13 mouse cellular contexts compared by ENCODE assay signal in the genomic region with DNA sequence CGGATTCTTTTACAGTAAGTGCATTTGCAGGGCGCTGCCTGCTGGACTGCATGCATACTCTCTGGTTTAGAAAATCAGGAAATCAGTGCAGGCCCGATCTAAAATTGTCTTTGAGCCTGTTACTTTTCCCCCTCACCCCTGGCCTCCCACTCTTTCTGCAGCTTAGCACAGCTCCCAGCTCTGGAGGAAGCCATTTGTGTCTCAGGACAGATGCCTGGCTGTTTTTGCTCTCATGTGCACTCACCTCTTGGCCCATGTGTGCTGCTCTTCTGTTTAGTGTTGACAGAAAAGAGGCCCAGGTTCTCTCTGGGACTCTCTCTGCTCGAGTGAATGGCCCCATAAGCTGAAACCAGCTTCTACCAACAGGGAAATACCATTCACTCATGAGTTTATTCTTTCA. TPM values are rescaled to one million over a fixed set of nuclear protein-coding genes. Genes with fewer than 3 reads are reported as not detected.
DNase-seq lines count a peak whose midpoint lies in the region; ATAC-seq and TF ChIP-seq lines count a peak whose summit lies in the region.
"Had no signal": no experiment of that assay in that cellular context is flagged by ENCODE, and none has a peak within 500 bp of the region (broad histone marks: within the 10 kb centered on the region; RNA-seq: fewer than 3 reads in every experiment).

No protein-coding gene starts in this region.

- no peak for TF ChIP-seq POLR2A in brain, embryonic 14.5 days (IDR thresholded peaks at IDR 0.05; ENCODE audit: borderline replicate concordance, extremely low read depth, insufficient read depth, insufficient read length, poor library complexity, severe bottlenecking)

- no peak for TF ChIP-seq CTCF in brain, embryonic 14.5 days (IDR thresholded peaks at IDR 0.05; ENCODE audit: borderline replicate concordance, extremely low read depth, insufficient read depth, insufficient read length)

- 67% methylated on average over 4 of the region's 4 CpGs for whole genome bisulfite sequencing in hindbrain, embryonic 10.5 days
- whole genome bisulfite sequencing in hindbrain, embryonic 13.5 days = 68% methylated on average over 4 of the region's 4 CpGs
- 46% methylated on average over 4 of the region's 4 CpGs for WGBS in embryonic facial prominence, embryonic 11.5 days
- 36% methylated on average over 4 of the region's 4 CpGs for WGBS in limb, embryonic 12.5 days

- no peak for DNase-seq in hindbrain, embryonic 10.5 days (ENCODE audit: low spot score)
- peak; percentile 60 for DNase-seq in brain, embryonic 14.5 days (ENCODE audit: low read depth)
- DNase-seq in embryonic facial prominence, embryonic 11.5 days (ENCODE audit: low spot score) = no peak
- no peak for DNase-seq in natural killer cell, adult 2 months (ENCODE audit: low spot score in 2 of 2)
- no peak for DNase-seq in layer of hippocampus, adult 11-12 months (ENCODE audit: low spot score)
- DNase-seq: adrenal gland, postnatal 14 days; cerebellum, adult 11 months; heart, adult 2 months; right cerebral cortex, postnatal 4 days had no signal

- H3K4me2 ChIP-seq in hindbrain, embryonic 13.5 days = no peak overlapping the region
- no peak overlapping the region for H3K4me2 ChIP-seq in embryonic facial prominence, embryonic 11.5 days (ENCODE audit: low read depth, low read length)
- H3K4me2 ChIP-seq in limb, embryonic 12.5 days = no peak overlapping the region

- H3K27ac ChIP-seq in hindbrain, embryonic 10.5 days = peak overlapping the region; percentile 50; the same call in 1 of the 2 replicates
- H3K27ac ChIP-seq in hindbrain, embryonic 13.5 days = no peak overlapping the region
- peak overlapping the region; percentile 14 for H3K27ac ChIP-seq in embryonic facial prominence, embryonic 11.5 days (replicated peaks; ENCODE audit: low read depth, low read length)
- peak overlapping the region; percentile 82 for H3K27ac ChIP-seq in limb, embryonic 12.5 days
- H3K27ac ChIP-seq: heart, adult 2 months; layer of hippocampus, adult 2 months had no signal

- no peaks in the 10 kb centered on the region for H3K36me3 ChIP-seq in hindbrain, embryonic 10.5 days
- no peaks in the 10 kb centered on the region for H3K36me3 ChIP-seq in hindbrain, embryonic 13.5 days
- H3K36me3 ChIP-seq in embryonic facial prominence, embryonic 11.5 days (replicated peaks; ENCODE audit: control insufficient read depth, insufficient read depth, low read depth, low read length) = no peaks in the 10 kb centered on the region
- H3K36me3 ChIP-seq in limb, embryonic 12.5 days = no peaks in the 10 kb centered on the region

- no peak overlapping the region for H3K4me3 ChIP-seq in hindbrain, embryonic 10.5 days
- no peak overlapping the region for H3K4me3 ChIP-seq in hindbrain, embryonic 13.5 days
- H3K4me3 ChIP-seq in embryonic facial prominence, embryonic 11.5 days (ENCODE audit: low read depth, low read length) = no peak overlapping the region
- no peak overlapping the region for H3K4me3 ChIP-seq in limb, embryonic 12.5 days (replicated peaks)
- H3K4me3 ChIP-seq: heart, adult 2 months; layer of hippocampus, adult 2 months had no signal

- no peak overlapping the region for H3K9ac ChIP-seq in hindbrain, embryonic 13.5 days
- no peak overlapping the region for H3K9ac ChIP-seq in embryonic facial prominence, embryonic 11.5 days (replicated peaks; ENCODE audit: low read length)
- no peak overlapping the region for H3K9ac ChIP-seq in limb, embryonic 12.5 days (replicated peaks)

- ATAC-seq in hindbrain, embryonic 13.5 days (ENCODE audit: low FRiP score) = no peak
- ATAC-seq in embryonic facial prominence, embryonic 11.5 days (replicated peaks; ENCODE audit: insufficient number of reproducible peaks, low FRiP score, low TSS enrichment, low read depth) = no peak
- peak; percentile 85 for ATAC-seq in limb, embryonic 12.5 days (ENCODE audit: insufficient number of reproducible peaks, insufficient read depth, low FRiP score, low TSS enrichment, low read depth)
- ATAC-seq: inflammation-experienced regulatory T-cells, adult 6 months had no signal

- H3K9me3 ChIP-seq in hindbrain, embryonic 10.5 days = no peaks in the 10 kb centered on the region
- no peaks in the 10 kb centered on the region for H3K9me3 ChIP-seq in hindbrain, embryonic 13.5 days
- no peaks in the 10 kb centered on the region for H3K9me3 ChIP-seq in embryonic facial prominence, embryonic 11.5 days (replicated peaks; ENCODE audit: control insufficient read depth, low read length)
- no peaks in the 10 kb centered on the region for H3K9me3 ChIP-seq in limb, embryonic 12.5 days

- peaks cover 5% of the 10 kb centered on the region for H3K4me1 ChIP-seq in hindbrain, embryonic 10.5 days (replicated peaks)
- H3K4me1 ChIP-seq in hindbrain, embryonic 13.5 days (replicated peaks) = no peaks in the 10 kb centered on the region
- no peaks in the 10 kb centered on the region for H3K4me1 ChIP-seq in embryonic facial prominence, embryonic 11.5 days (ENCODE audit: control insufficient read depth, insufficient read depth, low read length)
- H3K4me1 ChIP-seq in limb, embryonic 12.5 days (replicated peaks) = peaks cover 25% of the 10 kb centered on the region

- H3K27me3 ChIP-seq in hindbrain, embryonic 10.5 days (ENCODE audit: insufficient read depth, poor library complexity, severe bottlenecking) = no peaks in the 10 kb centered on the region
- no peaks in the 10 kb centered on the region for H3K27me3 ChIP-seq in hindbrain, embryonic 13.5 days
- no peaks in the 10 kb centered on the region for H3K27me3 ChIP-seq in embryonic facial prominence, embryonic 11.5 days (ENCODE audit: control insufficient read depth, insufficient read depth, low read length)
- H3K27me3 ChIP-seq in limb, embryonic 12.5 days = no peaks in the 10 kb centered on the region

RNA-seq across cellular contexts. Expression of a gene that starts 20.6 kb away (rescaled TPM):
- 8.8 and 14.9 TPM in 2 replicates for polyA plus RNA-seq in hindbrain, embryonic 10.5 days (2016; fragmentation: Nextera tagmentation; extraction: Ambion mirVana)
- polyA plus RNA-seq in hindbrain, embryonic 13.5 days (2015; fragmentation: Nextera tagmentation; extraction: Ambion mirVana) = 4.9 and 5.0 TPM in 2 replicates
- 6.2 and 6.3 TPM in 2 replicates for polyA plus RNA-seq in brain, embryonic 14.5 days (2012; rRNA removed)
- 12.6 and 14.5 TPM in 2 replicates for polyA plus RNA-seq in embryonic facial prominence, embryonic 11.5 days (2014; fragmentation: Nextera tagmentation; extraction: Ambion mirVana)
- polyA plus RNA-seq in limb, embryonic 12.5 days (2016; fragmentation: Nextera tagmentation; extraction: Ambion mirVana) = 11.7 and 12.8 TPM in 2 replicates

RNA-seq across cellular contexts. Expression of a gene that starts 42.7 kb away (rescaled TPM):
- polyA plus RNA-seq in hindbrain, embryonic 10.5 days (2016; fragmentation: Nextera tagmentation; extraction: Ambion mirVana) = 27.7 and 30.5 TPM in 2 replicates
- 37.8 and 40.2 TPM in 2 replicates for polyA plus RNA-seq in hindbrain, embryonic 13.5 days (2015; fragmentation: Nextera tagmentation; extraction: Ambion mirVana)
- 16.2 and 18.6 TPM in 2 replicates for polyA plus RNA-seq in brain, embryonic 14.5 days (2012; rRNA removed)
- 29.3 and 32.5 TPM in 2 replicates for polyA plus RNA-seq in embryonic facial prominence, embryonic 11.5 days (2014; fragmentation: Nextera tagmentation; extraction: Ambion mirVana)
- polyA plus RNA-seq in limb, embryonic 12.5 days (2016; fragmentation: Nextera tagmentation; extraction: Ambion mirVana) = 29.0 and 30.2 TPM in 2 replicates
